Mouse (Mus musculus) lung, adult 2 months (tissue): Measurements from ENCODE around the gene Aspm.

Experiments used
- CTCF ChIP-seq: fragments of 200-500 bp; IDR thresholded peaks from 2 replicates; pipeline ENCODE4 v1.5.1; 2011; ENCODE audit warnings: mild to moderate bottlenecking, low read length, control low read depth; ENCODE audit not compliant: insufficient read depth
- POLR2A ChIP-seq: fragments of 200-500 bp; IDR thresholded peaks from 2 replicates; pipeline ENCODE4 v1.6.1; 2011; ENCODE audit warnings: low read depth, mild to moderate bottlenecking, control low read depth, low read length, borderline replicate concordance; ENCODE audit errors: extremely low read depth

- TF ChIP-seq CTCF (no peak), POLR2A (no peak)
Observed at GRCm38 (mm10) chr1:139514556-139514955, 60.0 kb downstream of the Aspm start.
